Mouse (Mus musculus) MEL (cell line): ENCODE data around the gene Hpse. TPM values are rescaled to one million over a fixed set of nuclear protein-coding genes. Genes with fewer than 3 reads are reported as not detected.

Source experiments
- DNase-seq: peaks from one replicate; pipeline ENCODE4 v3.0.0; 2011; ENCODE audit warnings: low read depth, low spot score
- H3K27ac ChIP-seq: 2 replicates; pipeline ENCODE4 v1.5.1; 2012; ENCODE audit warnings: low read depth, mild to moderate bottlenecking, control low read depth, low read length, moderate library complexity; ENCODE audit not compliant: control insufficient read depth
- H3K27me3 ChIP-seq, 2 experiments: fragments of 150-350 bp in 1 of 2; sonication (generic) in 1 of 2; 2 replicates each; pipeline ENCODE4 v1.6.1; 2012; ENCODE audit warnings: low read length in 2 of 2, mild to moderate bottlenecking in 2 of 2, improper control_type of control experiment in 1 of 2, moderate library complexity in 1 of 2; ENCODE audit not compliant: insufficient read depth in 2 of 2, control insufficient read depth in 1 of 2
- H3K36me3 ChIP-seq, 2 experiments: 2 replicates each; pipeline ENCODE4 v1.6.1; 2012 to 2014; ENCODE audit warnings: low read length in 2 of 2, improper control_type of control experiment in 1 of 2, inconsistent platforms in 1 of 2, mild to moderate bottlenecking in 1 of 2; ENCODE audit not compliant: insufficient read depth in 2 of 2, control insufficient read depth in 1 of 2
- H3K4me1 ChIP-seq, 2 experiments: fragments of 150-350 bp in 1 of 2; sonication (generic) in 1 of 2; 2 replicates each; pipeline ENCODE4 v1.6.1; 2012; ENCODE audit warnings: low read length in 2 of 2, improper control_type of control experiment in 1 of 2, mild to moderate bottlenecking in 1 of 2; ENCODE audit not compliant: insufficient read depth in 2 of 2, control insufficient read depth in 1 of 2
- H3K4me3 ChIP-seq, 2 experiments: fragments of 150-350 bp in 1 of 2; sonication (generic) in 1 of 2; 2 replicates each; pipeline ENCODE4 v1.5.1; 2012; ENCODE audit warnings: low read depth in 2 of 2, low read length in 2 of 2, mild to moderate bottlenecking in 2 of 2, moderate library complexity in 2 of 2, control low read depth in 1 of 2, improper control_type of control experiment in 1 of 2; ENCODE audit not compliant: control insufficient read depth in 1 of 2, insufficient read depth in 1 of 2
- H3K79me2 ChIP-seq: 2 replicates; pipeline ENCODE4 v1.6.1; 2012; ENCODE audit warnings: mild to moderate bottlenecking, low read length, moderate library complexity; ENCODE audit not compliant: control insufficient read depth, poor library complexity, insufficient read depth
- H3K9ac ChIP-seq: 2 replicates; pipeline ENCODE4 v1.6.1; 2012; ENCODE audit warnings: low read depth, mild to moderate bottlenecking, control low read depth, low read length, moderate library complexity; ENCODE audit not compliant: control insufficient read depth, poor library complexity, severe bottlenecking
- H3K9me3 ChIP-seq: fragments of 150-350 bp; sonication (generic); replicated peaks from 2 replicates; pipeline ENCODE4 v1.6.1; 2012; ENCODE audit warnings: mild to moderate bottlenecking, low read length, improper control_type of control experiment, moderate library complexity; ENCODE audit not compliant: insufficient read depth
- BHLHE40 ChIP-seq: IDR thresholded peaks from 2 replicates; pipeline ENCODE4 v1.6.1; 2012; ENCODE audit warnings: low read depth, mild to moderate bottlenecking, inconsistent platforms, low read length, improper control_type of control experiment, borderline replicate concordance
- ELF1 ChIP-seq: IDR thresholded peaks from 2 replicates; pipeline ENCODE4 v1.6.1; 2014; ENCODE audit warnings: low read depth, mild to moderate bottlenecking, inconsistent platforms, low read length, improper control_type of control experiment, moderate library complexity
- EP300 ChIP-seq, 2 experiments: IDR thresholded peaks; 2 replicates each; pipeline ENCODE4 v1.6.1; 2011; ENCODE audit warnings: improper control_type of control experiment in 2 of 2, low read length in 2 of 2, low read depth in 1 of 2, mild to moderate bottlenecking in 1 of 2
- ETS1 ChIP-seq: IDR thresholded peaks from 2 replicates; pipeline ENCODE4 v1.6.1; 2012; ENCODE audit warnings: low read depth, mild to moderate bottlenecking, inconsistent platforms, low read length, improper control_type of control experiment, moderate library complexity
- GABPA ChIP-seq: IDR thresholded peaks from 2 replicates; pipeline ENCODE4 v1.6.1; 2012; ENCODE audit warnings: low read depth, mild to moderate bottlenecking, inconsistent platforms, low read length, improper control_type of control experiment, moderate library complexity
- KAT2A ChIP-seq: conservative IDR thresholded peaks from 2 replicates; pipeline ENCODE4 v1.6.1; 2012; ENCODE audit warnings: low read depth, low read length, improper control_type of control experiment, inconsistent platforms
- MAX ChIP-seq: IDR thresholded peaks from 2 replicates; pipeline ENCODE4 v1.6.1; 2011; ENCODE audit warnings: low read length, improper control_type of control experiment
- MXI1 ChIP-seq: IDR thresholded peaks from 2 replicates; pipeline ENCODE4 v1.6.1; 2011; ENCODE audit warnings: mild to moderate bottlenecking, low read depth, low read length, improper control_type of control experiment
- MYC ChIP-seq: IDR thresholded peaks from 2 replicates; pipeline ENCODE4 v1.6.1; 2011; ENCODE audit warnings: low read depth, mild to moderate bottlenecking, low read length, improper control_type of control experiment, moderate library complexity
- NELFE ChIP-seq: IDR thresholded peaks from 2 replicates; pipeline ENCODE4 v1.6.1; 2011; ENCODE audit warnings: low read depth, low read length, improper control_type of control experiment
- NRF1 ChIP-seq: IDR thresholded peaks from 2 replicates; pipeline ENCODE4 v1.6.1; 2014; ENCODE audit warnings: low read depth, mild to moderate bottlenecking, inconsistent platforms, low read length, improper control_type of control experiment, moderate library complexity; ENCODE audit not compliant: poor library complexity, insufficient read depth, severe bottlenecking
- POLR2AphosphoS2 ChIP-seq: IDR thresholded peaks from 2 replicates; pipeline ENCODE4 v1.6.1; 2011; ENCODE audit warnings: low read length, improper control_type of control experiment
- RCOR1 ChIP-seq: IDR thresholded peaks from 2 replicates; pipeline ENCODE4 v1.6.1; 2012; ENCODE audit warnings: low read depth, mild to moderate bottlenecking, inconsistent platforms, low read length, improper control_type of control experiment
- SMC3 ChIP-seq: IDR thresholded peaks from 2 replicates; pipeline ENCODE4 v1.6.1; 2011; ENCODE audit warnings: low read depth, low read length, improper control_type of control experiment
- UBTF ChIP-seq: IDR thresholded peaks from 2 replicates; pipeline ENCODE4 v1.6.1; 2012; ENCODE audit warnings: low read depth, mild to moderate bottlenecking, inconsistent platforms, low read length, improper control_type of control experiment, moderate library complexity, borderline replicate concordance; ENCODE audit not compliant: insufficient read depth
- USF2 ChIP-seq, 2 experiments: IDR thresholded peaks; 2 replicates each; pipeline ENCODE4 v1.6.1; 2011 to 2012; ENCODE audit warnings: improper control_type of control experiment in 2 of 2, low read length in 2 of 2, borderline replicate concordance in 1 of 2, inconsistent platforms in 1 of 2, low read depth in 1 of 2, mild to moderate bottlenecking in 1 of 2; ENCODE audit not compliant: insufficient read depth in 1 of 2
- ZC3H11A ChIP-seq: IDR thresholded peaks from 2 replicates; pipeline ENCODE4 v1.6.1; 2012; ENCODE audit warnings: low read depth, mild to moderate bottlenecking, inconsistent platforms, low read length, improper control_type of control experiment
- ZKSCAN1 ChIP-seq: IDR thresholded peaks from 2 replicates; pipeline ENCODE4 v1.6.1; 2012; ENCODE audit warnings: low read depth, mild to moderate bottlenecking, inconsistent platforms, low read length, improper control_type of control experiment, moderate library complexity
- ZMIZ1 ChIP-seq: IDR thresholded peaks from 2 replicates; pipeline ENCODE4 v1.6.1; 2012; ENCODE audit warnings: low read depth, mild to moderate bottlenecking, inconsistent platforms, low read length, improper control_type of control experiment, moderate library complexity
- ZNF384 ChIP-seq: IDR thresholded peaks from 2 replicates; pipeline ENCODE4 v1.6.1; 2012; ENCODE audit warnings: low read depth, mild to moderate bottlenecking, inconsistent platforms, low read length, improper control_type of control experiment
- polyA plus RNA-seq, 2 experiments: library from polyadenylated mRNA; stranded (reverse) in 1 of 2; unstranded in 1 of 2; fragments of >175 nt in 1 of 2; fragments of >200 nt in 1 of 2; gene quantifications; 2 replicates each; pipeline versions ENCODE4 v1.2.1 to v1.2.4; 2012; ENCODE audit warnings: low replicate concordance in 2 of 2, low read depth in 1 of 2; ENCODE audit not compliant: insufficient read length in 2 of 2, insufficient read depth in 1 of 2, missing spikeins in 1 of 2
- total RNA-seq: library from RNA; depleted of rRNA; stranded (reverse); fragments of 300-350 nt; gene quantifications from 2 replicates; pipeline ENCODE4 v1.2.3, GENCODE M21; 2012; rRNA removed

The Hpse gene
- total and polyA plus RNA-seq, 3 experiments, result 0.03 TPM; not detected in 2

- Histone ChIP-seq H3K27ac (no peak overlapping the region), H3K79me2 (no peaks in the 10 kb centered on the region), H3K4me1 (peaks cover 6 to 24% of the 10 kb centered on the region in 2 experiments), H3K9ac (no peak overlapping the region), H3K4me3 (no peak overlapping the region), H3K9me3 (no peaks in the 10 kb centered on the region), H3K27me3 (no peaks in the 10 kb centered on the region), H3K36me3 (peaks cover 0 to 15% of the 10 kb centered on the region in 2 experiments; a peak in 2 of 4 replicates)
- no peak for TF ChIP-seq ZMIZ1
- no peak for TF ChIP-seq EP300 (IDR thresholded peaks at IDR 0.05; ENCODE audit: low read depth in 1 of 2, low read length in 2 of 2)
- no peak for TF ChIP-seq ZNF384
- TF ChIP-seq GABPA, result no peak
- no peak for TF ChIP-seq BHLHE40
- no peak for TF ChIP-seq RCOR1
- TF ChIP-seq UBTF, result no peak
- no peak for TF ChIP-seq ETS1
- no peak for TF ChIP-seq MYC
- TF ChIP-seq ELF1, result no peak
- TF ChIP-seq NRF1, result no peak
- no peak for TF ChIP-seq NELFE
- TF ChIP-seq USF2 (IDR thresholded peaks at IDR 0.05; ENCODE audit: borderline replicate concordance in 1 of 2, insufficient read depth in 1 of 2, low read depth in 1 of 2, low read length in 2 of 2), result no peak
- no peak for TF ChIP-seq SMC3
- TF ChIP-seq POLR2AphosphoS2, result no peak
- no peak for TF ChIP-seq ZC3H11A
- no peak for TF ChIP-seq MXI1
- TF ChIP-seq MAX, result no peak
- TF ChIP-seq KAT2A, result no peak
- TF ChIP-seq ZKSCAN1, result no peak
- no peak for DNase-seq
These were observed 86.9 kb downstream of the Hpse start for GRCm38 (mm10) chr5:100632540-100633129.

Other genes with a start within 250 kb of the Hpse start
- gene Lin54, start 219.1 kb downstream of the Hpse start, total RNA-seq, result 14.1 and 14.4 TPM in 2 replicates
- 10 to 100 TPM in 1 of 2 experiments, not detected in 1; 16.0 TPM for gene Lin54, start 219.1 kb downstream of the Hpse start, polyA plus RNA-seq
- 142 and 143 TPM in 2 replicates for gene Cops4, start 201.4 kb downstream of the Hpse start, total RNA-seq
- 100 to 1,000 TPM; 112 to 626 TPM for gene Cops4, start 201.4 kb downstream of the Hpse start, polyA plus RNA-seq
- gene Plac8, start 147.5 kb downstream of the Hpse start, total RNA-seq, result 4.9 and 7.1 TPM in 2 replicates
- gene Plac8, start 147.5 kb downstream of the Hpse start, polyA plus RNA-seq, result 10 to 100 TPM in 1 of 2 experiments, not detected in 1; 10.6 TPM
- gene Coq2, start 44.6 kb downstream of the Hpse start, total RNA-seq, result 30.9 and 35.4 TPM in 2 replicates
- gene Coq2, start 44.6 kb downstream of the Hpse start, polyA plus RNA-seq, result 10 to 100 TPM in 1 of 2 experiments, not detected in 1; 56.1 TPM
- gene Helq, start 78.9 kb upstream of the Hpse start, total RNA-seq, result 16.3 and 22.7 TPM in 2 replicates
- 10 to 100 TPM in 1 of 2 experiments, not detected in 1; 32.2 TPM for gene Helq, start 78.9 kb upstream of the Hpse start, polyA plus RNA-seq
- 110 and 135 TPM in 2 replicates for gene Mrps18c, start 78.9 kb upstream of the Hpse start, total RNA-seq
- gene Mrps18c, start 78.9 kb upstream of the Hpse start, polyA plus RNA-seq, result 100 to 1,000 TPM in 1 of 2 experiments, not detected in 1; 135 TPM
- gene Abraxas1, start 101.2 kb upstream of the Hpse start, total RNA-seq, result 14.2 and 15.1 TPM in 2 replicates
- 10 to 100 TPM in 1 of 2 experiments, not detected in 1; 26.4 TPM for gene Abraxas1, start 101.2 kb upstream of the Hpse start, polyA plus RNA-seq
- gene Gpat3, start 126.0 kb upstream of the Hpse start, total RNA-seq, result 0.04 and 0.10 TPM in 2 replicates
- under 1 TPM in 1 of 2 experiments, not detected in 1; 0.13 TPM for gene Gpat3, start 126.0 kb upstream of the Hpse start, polyA plus RNA-seq